Mouse (Mus musculus) C2C12 (cell line): ENCODE results near the gene Pnmt.

Source experiments
- CEBPB ChIP-seq: IDR thresholded peaks from one replicate; pipeline ENCODE4 v1.6.1; 2011; ENCODE audit warnings: low read depth, mild to moderate bottlenecking, control low read depth, moderate library complexity
- CTCF ChIP-seq: IDR thresholded peaks from one replicate; pipeline ENCODE4 v1.5.1; 2011; ENCODE audit not compliant: control insufficient read depth, insufficient read depth, insufficient read length
- FOSL1 ChIP-seq: IDR thresholded peaks from one replicate; pipeline ENCODE4 v1.8.0; 2011; ENCODE audit warnings: mild to moderate bottlenecking, low read length; ENCODE audit not compliant: poor library complexity, insufficient read depth, severe bottlenecking
- MAX ChIP-seq: IDR thresholded peaks from one replicate; pipeline ENCODE4 v1.6.1; 2011; ENCODE audit warnings: mild to moderate bottlenecking, control low read depth
- MYOG ChIP-seq: IDR thresholded peaks from one replicate; pipeline ENCODE4 v1.6.1; 2011; ENCODE audit not compliant: control insufficient read depth, insufficient read length; ENCODE audit errors: extremely low read depth
- USF1 ChIP-seq: IDR thresholded peaks from one replicate; pipeline ENCODE4 v1.6.1; 2011; ENCODE audit warnings: low read depth, mild to moderate bottlenecking, control low read depth, moderate library complexity

GRCm38 (mm10) chr11:98345253-98345652, 41.0 kb upstream of the Pnmt start:
- TF ChIP-seq CTCF (peak; percentile 56), USF1 (no peak), MYOG (no peak), CEBPB (no peak), MAX (no peak), FOSL1 (no peak)
